Mouse (Mus musculus): ENCODE results near the gene Dnajc5g. TPM values are rescaled to one million over a fixed set of nuclear protein-coding genes. Genes with fewer than 3 reads are reported as not detected.

Dnajc5g gene
- polyA plus RNA-seq (2015; fragmentation: Illumina TruSeq; extraction: RNeasy Lipid Tissue Mini Kit (QIAGEN cat#74804); ENCODE audit: insufficient read depth, low read depth, low replicate concordance), result not detected

GRCm38 (mm10) chr5:31105814-31106335 is at the start of gene Dnajc5g:
Dnajc5g (plus strand) TSS chr5:31106285.

GRCm38 (mm10) chr5:31108000-31108490 is 2.0 kb downstream of the Dnajc5g start, which contains the start of gene Slc30a3:
Slc30a3 (minus strand) TSS chr5:31108237.

GRCm38 (mm10) chr5:31116354-31116753 is 10.3 kb downstream of the Dnajc5g start, which contains the start of gene Trim54:
Trim54 (plus strand) TSS chr5:31116712.

GRCm38 (mm10) chr5:31138241-31138967 is 32.3 kb downstream of the Dnajc5g start, which contains the start of gene Ucn:
Ucn (minus strand) TSS chr5:31138829.

GRCm38 (mm10) chr5:31154152-31154553 is 48.1 kb downstream of the Dnajc5g start, which contains the start of gene Mpv17:
Mpv17 (minus strand) TSS chr5:31154251.

Other genes with a start within 250 kb of the Dnajc5g start
- 66.6 TPM for gene Tmem214, start 238.3 kb upstream of the Dnajc5g start, polyA plus RNA-seq (2015; fragmentation: Illumina TruSeq; extraction: RNeasy Lipid Tissue Mini Kit (QIAGEN cat#74804); ENCODE audit: insufficient read depth, low read depth, low replicate concordance)
- 5.4 TPM for gene Agbl5, start 217.6 kb upstream of the Dnajc5g start, polyA plus RNA-seq (2015; fragmentation: Illumina TruSeq; extraction: RNeasy Lipid Tissue Mini Kit (QIAGEN cat#74804); ENCODE audit: insufficient read depth, low read depth, low replicate concordance)
- 52.5 TPM for gene Ost4, start 198.5 kb upstream of the Dnajc5g start, polyA plus RNA-seq (2015; fragmentation: Illumina TruSeq; extraction: RNeasy Lipid Tissue Mini Kit (QIAGEN cat#74804); ENCODE audit: insufficient read depth, low read depth, low replicate concordance)
- gene Emilin1, start 192.9 kb upstream of the Dnajc5g start, polyA plus RNA-seq (2015; fragmentation: Illumina TruSeq; extraction: RNeasy Lipid Tissue Mini Kit (QIAGEN cat#74804); ENCODE audit: insufficient read depth, low read depth, low replicate concordance), result 16.0 TPM
- 15.5 TPM for gene Khk, start 184.9 kb upstream of the Dnajc5g start, polyA plus RNA-seq (2015; fragmentation: Illumina TruSeq; extraction: RNeasy Lipid Tissue Mini Kit (QIAGEN cat#74804); ENCODE audit: insufficient read depth, low read depth, low replicate concordance)
- 3.9 TPM for gene Cgref1, start 160.7 kb upstream of the Dnajc5g start, polyA plus RNA-seq (2015; fragmentation: Illumina TruSeq; extraction: RNeasy Lipid Tissue Mini Kit (QIAGEN cat#74804); ENCODE audit: insufficient read depth, low read depth, low replicate concordance)
- gene Preb, start 145.9 kb upstream of the Dnajc5g start, polyA plus RNA-seq (2015; fragmentation: Illumina TruSeq; extraction: RNeasy Lipid Tissue Mini Kit (QIAGEN cat#74804); ENCODE audit: insufficient read depth, low read depth, low replicate concordance), result 80.6 TPM
- 0.31 TPM for gene Tcf23, start 137.6 kb upstream of the Dnajc5g start, polyA plus RNA-seq (2015; fragmentation: Illumina TruSeq; extraction: RNeasy Lipid Tissue Mini Kit (QIAGEN cat#74804); ENCODE audit: insufficient read depth, low read depth, low replicate concordance)
- 39.3 TPM for gene Atraid, start 58.0 kb upstream of the Dnajc5g start, polyA plus RNA-seq (2015; fragmentation: Illumina TruSeq; extraction: RNeasy Lipid Tissue Mini Kit (QIAGEN cat#74804); ENCODE audit: insufficient read depth, low read depth, low replicate concordance)
- gene Slc5a6, start 57.4 kb upstream of the Dnajc5g start, polyA plus RNA-seq (2015; fragmentation: Illumina TruSeq; extraction: RNeasy Lipid Tissue Mini Kit (QIAGEN cat#74804); ENCODE audit: insufficient read depth, low read depth, low replicate concordance), result 4.2 TPM
- gene Cad, start 51.5 kb upstream of the Dnajc5g start, polyA plus RNA-seq (2015; fragmentation: Illumina TruSeq; extraction: RNeasy Lipid Tissue Mini Kit (QIAGEN cat#74804); ENCODE audit: insufficient read depth, low read depth, low replicate concordance), result 11.6 TPM
- gene Slc30a3, start 2.0 kb downstream of the Dnajc5g start, polyA plus RNA-seq (2015; fragmentation: Illumina TruSeq; extraction: RNeasy Lipid Tissue Mini Kit (QIAGEN cat#74804); ENCODE audit: insufficient read depth, low read depth, low replicate concordance), result not detected
- not detected for gene Trim54, start 10.4 kb downstream of the Dnajc5g start, polyA plus RNA-seq (2015; fragmentation: Illumina TruSeq; extraction: RNeasy Lipid Tissue Mini Kit (QIAGEN cat#74804); ENCODE audit: insufficient read depth, low read depth, low replicate concordance)
- gene Ucn, start 32.5 kb downstream of the Dnajc5g start, polyA plus RNA-seq (2015; fragmentation: Illumina TruSeq; extraction: RNeasy Lipid Tissue Mini Kit (QIAGEN cat#74804); ENCODE audit: insufficient read depth, low read depth, low replicate concordance), result not detected
- gene Mpv17, start 48.0 kb downstream of the Dnajc5g start, polyA plus RNA-seq (2015; fragmentation: Illumina TruSeq; extraction: RNeasy Lipid Tissue Mini Kit (QIAGEN cat#74804); ENCODE audit: insufficient read depth, low read depth, low replicate concordance), result 13.0 TPM
- 0.52 TPM for gene Gm29609, start 73.6 kb downstream of the Dnajc5g start, polyA plus RNA-seq (2015; fragmentation: Illumina TruSeq; extraction: RNeasy Lipid Tissue Mini Kit (QIAGEN cat#74804); ENCODE audit: insufficient read depth, low read depth, low replicate concordance)
- 25.7 TPM for gene Gtf3c2, start 73.9 kb downstream of the Dnajc5g start, polyA plus RNA-seq (2015; fragmentation: Illumina TruSeq; extraction: RNeasy Lipid Tissue Mini Kit (QIAGEN cat#74804); ENCODE audit: insufficient read depth, low read depth, low replicate concordance)
- gene Snx17, start 86.9 kb downstream of the Dnajc5g start, polyA plus RNA-seq (2015; fragmentation: Illumina TruSeq; extraction: RNeasy Lipid Tissue Mini Kit (QIAGEN cat#74804); ENCODE audit: insufficient read depth, low read depth, low replicate concordance), result 15.2 TPM
- gene Eif2b4, start 87.1 kb downstream of the Dnajc5g start, polyA plus RNA-seq (2015; fragmentation: Illumina TruSeq; extraction: RNeasy Lipid Tissue Mini Kit (QIAGEN cat#74804); ENCODE audit: insufficient read depth, low read depth, low replicate concordance), result 17.1 TPM
- 5.8 TPM for gene Zfp513, start 96.0 kb downstream of the Dnajc5g start, polyA plus RNA-seq (2015; fragmentation: Illumina TruSeq; extraction: RNeasy Lipid Tissue Mini Kit (QIAGEN cat#74804); ENCODE audit: insufficient read depth, low read depth, low replicate concordance)
- gene Ppm1g, start 114.4 kb downstream of the Dnajc5g start, polyA plus RNA-seq (2015; fragmentation: Illumina TruSeq; extraction: RNeasy Lipid Tissue Mini Kit (QIAGEN cat#74804); ENCODE audit: insufficient read depth, low read depth, low replicate concordance), result 12.2 TPM
- 26.8 TPM for gene Nrbp1, start 134.6 kb downstream of the Dnajc5g start, polyA plus RNA-seq (2015; fragmentation: Illumina TruSeq; extraction: RNeasy Lipid Tissue Mini Kit (QIAGEN cat#74804); ENCODE audit: insufficient read depth, low read depth, low replicate concordance)
- gene Gm9970, start 134.9 kb downstream of the Dnajc5g start, polyA plus RNA-seq (2015; fragmentation: Illumina TruSeq; extraction: RNeasy Lipid Tissue Mini Kit (QIAGEN cat#74804); ENCODE audit: insufficient read depth, low read depth, low replicate concordance), result not detected
- 9.0 TPM for gene Krtcap3, start 145.4 kb downstream of the Dnajc5g start, polyA plus RNA-seq (2015; fragmentation: Illumina TruSeq; extraction: RNeasy Lipid Tissue Mini Kit (QIAGEN cat#74804); ENCODE audit: insufficient read depth, low read depth, low replicate concordance)
- 20.7 TPM for gene Ift172, start 184.8 kb downstream of the Dnajc5g start, polyA plus RNA-seq (2015; fragmentation: Illumina TruSeq; extraction: RNeasy Lipid Tissue Mini Kit (QIAGEN cat#74804); ENCODE audit: insufficient read depth, low read depth, low replicate concordance)
- gene Fndc4, start 189.8 kb downstream of the Dnajc5g start, polyA plus RNA-seq (2015; fragmentation: Illumina TruSeq; extraction: RNeasy Lipid Tissue Mini Kit (QIAGEN cat#74804); ENCODE audit: insufficient read depth, low read depth, low replicate concordance), result 2.1 TPM
- gene Gckr, start 191.2 kb downstream of the Dnajc5g start, polyA plus RNA-seq (2015; fragmentation: Illumina TruSeq; extraction: RNeasy Lipid Tissue Mini Kit (QIAGEN cat#74804); ENCODE audit: insufficient read depth, low read depth, low replicate concordance), result 1.1 TPM

Data from pancreas, adult 10 weeks (tissue).